ENCODE assay signal across 17 mouse cellular contexts in the genomic region with DNA sequence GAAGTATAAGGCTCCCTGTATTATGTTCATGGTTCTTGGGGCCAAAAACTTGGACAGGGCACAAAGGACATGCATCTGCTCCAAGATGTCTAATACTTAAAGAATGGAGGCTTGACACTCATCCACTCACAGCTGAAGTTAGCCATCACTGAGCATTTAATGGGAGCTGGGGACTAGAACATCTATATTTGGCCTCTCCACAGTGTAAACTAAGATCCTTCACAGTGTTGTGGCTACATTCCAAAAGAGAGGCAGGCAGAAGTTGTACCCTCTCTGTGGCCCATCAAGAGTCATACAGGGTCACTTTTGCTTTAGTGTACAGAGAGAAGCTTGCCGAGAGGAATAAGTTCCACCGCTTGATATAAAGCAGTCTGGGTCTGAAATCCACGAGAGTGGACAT.
"Had no signal": no experiment of that assay in that cellular context is flagged by ENCODE, and none has a peak within 500 bp of the region (broad histone marks: within the 10 kb centered on the region; RNA-seq: fewer than 3 reads in every experiment).

No protein-coding gene starts in this region.

- H3K27me3 ChIP-seq: liver, embryonic 13.5 days; liver, embryonic 15.5 days; megakaryocyte, embryonic 14.5 days; midbrain, embryonic 13.5 days; midbrain, embryonic 15.5 days; neural tube, embryonic 12.5 days; stomach, embryonic 15.5 days had no signal

- DNase-seq: liver; liver, embryonic 13.5 days; liver, postnatal 0 days; right cerebral cortex, postnatal 14 days; thymus, adult 2 months; thymus, postnatal 25 days; thymus, postnatal 4 days had no signal

- H3K27ac ChIP-seq: liver, embryonic 13.5 days; liver, embryonic 15.5 days; macrophage; midbrain, embryonic 13.5 days; midbrain, embryonic 15.5 days; neural tube, embryonic 12.5 days; stomach, embryonic 15.5 days; stomach, postnatal 0 days had no signal

- H3K4me3 ChIP-seq: liver, embryonic 13.5 days; liver, embryonic 15.5 days; megakaryocyte, embryonic 14.5 days; midbrain, embryonic 13.5 days; midbrain, embryonic 15.5 days; neural tube, embryonic 12.5 days; stomach, embryonic 15.5 days had no signal

- ATAC-seq: liver, postnatal 0 days; midbrain, embryonic 13.5 days; midbrain, embryonic 15.5 days had no signal

- H3K36me3 ChIP-seq: liver, embryonic 13.5 days; liver, embryonic 15.5 days; midbrain, embryonic 13.5 days; midbrain, embryonic 15.5 days; neural tube, embryonic 12.5 days; stomach, embryonic 15.5 days had no signal

- H3K4me2 ChIP-seq: liver, embryonic 11.5 days; liver, embryonic 13.5 days; liver, embryonic 15.5 days; midbrain, embryonic 11.5 days; midbrain, embryonic 13.5 days; midbrain, embryonic 15.5 days; neural tube, embryonic 12.5 days; stomach, embryonic 15.5 days had no signal

- H3K4me1 ChIP-seq: liver, embryonic 13.5 days; liver, embryonic 15.5 days; megakaryocyte, embryonic 14.5 days; midbrain, embryonic 13.5 days; midbrain, embryonic 15.5 days; neural tube, embryonic 12.5 days; stomach, embryonic 15.5 days had no signal

- H3K9ac ChIP-seq: liver, embryonic 13.5 days; liver, embryonic 15.5 days; liver, postnatal 0 days; midbrain, embryonic 13.5 days; midbrain, embryonic 15.5 days; neural tube, embryonic 12.5 days; stomach, embryonic 15.5 days had no signal

- H3K9me3 ChIP-seq: liver, embryonic 13.5 days; liver, embryonic 15.5 days; megakaryocyte, embryonic 14.5 days; midbrain, embryonic 13.5 days; midbrain, embryonic 15.5 days; neural tube, embryonic 12.5 days; stomach, embryonic 15.5 days had no signal
